Mouse (Mus musculus) neural tube, embryonic 11.5 days (tissue): ENCODE measurements around the gene Prdx2. TPM values are rescaled to one million over a fixed set of nuclear protein-coding genes. Genes with fewer than 3 reads are reported as not detected.
A peak's percentile ranks its signal among the peaks of the same experiment; 100 is the strongest.

Source experiments
- ATAC-seq: fragments of 200-750 bp; cut with Nextera tagmentation; 2 replicates; pipeline ENCODE4 v1.8.0; 2017; ENCODE audit warnings: moderate number of reproducible peaks, mild to moderate bottlenecking, moderate TSS enrichment, moderate library complexity; ENCODE audit not compliant: insufficient read depth, low FRiP score, low TSS enrichment
- DNase-seq: peaks from one replicate; pipeline ENCODE4 v3.0.0-alpha.2; 2015; ENCODE audit warnings: low spot score
- H3K27ac ChIP-seq: fragments of 300-500 bp; sonication (generic); 2 replicates; pipeline ENCODE4 v1.5.1; 2014; ENCODE audit warnings: low read depth, mild to moderate bottlenecking, low read length
- H3K27me3 ChIP-seq: fragments of 300-500 bp; sonication (generic); 2 replicates; pipeline ENCODE4 v1.6.1; 2014; ENCODE audit warnings: mild to moderate bottlenecking, low read length, mixed read lengths; ENCODE audit not compliant: control insufficient read depth, insufficient read depth
- H3K36me3 ChIP-seq: fragments of 300-500 bp; sonication (generic); 2 replicates; pipeline ENCODE4 v1.6.1; 2014; ENCODE audit warnings: mild to moderate bottlenecking, low read length, moderate library complexity, mixed read lengths; ENCODE audit not compliant: control insufficient read depth, insufficient read depth
- H3K4me1 ChIP-seq: fragments of 300-500 bp; sonication (generic); 2 replicates; pipeline ENCODE4 v1.6.1; 2014; ENCODE audit warnings: low read length, mixed read lengths; ENCODE audit not compliant: control insufficient read depth, insufficient read depth
- H3K4me2 ChIP-seq: fragments of 300-500 bp; sonication (generic); 2 replicates; pipeline ENCODE4 v1.6.1; 2014; ENCODE audit warnings: low read depth, mild to moderate bottlenecking, moderate library complexity
- H3K4me3 ChIP-seq: fragments of 300-500 bp; sonication (generic); 2 replicates; pipeline ENCODE4 v1.5.1; 2014; ENCODE audit warnings: low read depth, low read length
- H3K9ac ChIP-seq: fragments of 300-500 bp; sonication (generic); 2 replicates; pipeline ENCODE4 v1.6.1; 2014; ENCODE audit warnings: mild to moderate bottlenecking, low read length
- H3K9me3 ChIP-seq: fragments of 300-500 bp; sonication (generic); 2 replicates; pipeline ENCODE4 v1.6.1; 2016; ENCODE audit warnings: low read length; ENCODE audit not compliant: control insufficient read depth
- WGBS: fragments of 180-500 bp; shearing (Covaris S2); extraction: QIAGEN DNeasy Blood & Tissue Kit; methylation state at CpG from one replicate; pipeline ENCODE4 v1.1.7; 2014; 5-methylcytosine and 5-hydroxymethylcytosine counted together
- microRNA-seq: library from miRNA; unstranded; fragments of <30 nt; microRNA quantifications from one replicate; pipeline ENCODE4, GENCODE M21; 2016
- polyA plus RNA-seq: library from polyadenylated mRNA; unstranded; fragments of >200 nt; fragmentation: Nextera tagmentation; extraction: Ambion mirVana; gene quantifications from 2 replicates; pipeline ENCODE4 v1.2.1, GENCODE M21; 2014

The Prdx2 gene
- polyA plus RNA-seq, 1 experiment from 2014 or later, result 1,358 TPM

DNA sequence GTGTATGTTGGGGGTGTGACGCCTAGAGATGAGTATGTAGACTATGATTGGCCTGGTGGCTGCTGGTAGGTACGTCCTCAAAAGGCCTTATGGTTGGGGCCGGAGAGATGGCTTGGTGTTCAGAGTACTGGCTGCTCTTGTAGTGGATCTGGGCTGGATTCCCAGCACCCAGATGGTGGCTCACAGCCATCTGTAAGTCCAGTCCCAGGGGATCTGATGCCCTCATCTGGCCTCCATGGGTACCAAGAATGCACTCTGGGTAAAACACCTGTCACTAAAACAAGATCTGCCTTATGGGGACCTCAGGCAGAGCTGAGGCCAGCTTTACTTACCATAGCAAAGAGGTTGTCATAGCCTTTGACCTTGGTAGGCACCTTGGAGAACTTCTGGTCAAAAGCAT is 54.5 kb downstream of the Prdx2 start:
- Histone ChIP-seq H3K4me3 (peak overlapping the region; percentile 90), H3K9ac (no peak overlapping the region), H3K4me2 (no peak overlapping the region; the same call in 1 of the 2 replicates), H3K27ac (no peak overlapping the region), H3K27me3 (no peaks in the 10 kb centered on the region), H3K9me3 (no peaks in the 10 kb centered on the region), H3K36me3 (peaks cover 11% of the 10 kb centered on the region), H3K4me1 (peaks cover 23% of the 10 kb centered on the region)
- 92% methylated on average over 3 of the region's 3 CpGs for WGBS
- no peak for DNase-seq
- ATAC-seq, result no peak

Small RNAs within 50 kb of the gene (microRNA-seq; reads per million reads assigned to microRNA genes)
- not detected for gene Gm24197

Other genes starting within 250 kb of the Prdx2 start
- 0.84 and 1.8 TPM in 2 replicates for gene G430095P16Rik, start 246.6 kb upstream of the Prdx2 start, polyA plus RNA-seq
- gene Nfix, start 169.2 kb upstream of the Prdx2 start, polyA plus RNA-seq, result 3.1 and 3.7 TPM in 2 replicates
- gene Dand5, start 146.8 kb upstream of the Prdx2 start, polyA plus RNA-seq, result 4.7 and 7.3 TPM in 2 replicates
- gene Gadd45gip1, start 138.1 kb upstream of the Prdx2 start, polyA plus RNA-seq, result 38.6 and 38.7 TPM in 2 replicates
- gene Rad23a, start 128.9 kb upstream of the Prdx2 start, polyA plus RNA-seq, result 101 TPM in 2 replicates
- 870 and 925 TPM in 2 replicates for gene Calr, start 122.7 kb upstream of the Prdx2 start, polyA plus RNA-seq
- gene Farsa, start 112.6 kb upstream of the Prdx2 start, polyA plus RNA-seq, result 95.7 and 104 TPM in 2 replicates
- 50.5 and 56.9 TPM in 2 replicates for gene Syce2, start 97.5 kb upstream of the Prdx2 start, polyA plus RNA-seq
- gene Gcdh, start 75.7 kb upstream of the Prdx2 start, polyA plus RNA-seq, result 31.5 and 33.7 TPM in 2 replicates
- gene Klf1, start 67.7 kb upstream of the Prdx2 start, polyA plus RNA-seq, result 11.8 and 12.9 TPM in 2 replicates
- gene Dnase2a, start 61.0 kb upstream of the Prdx2 start, polyA plus RNA-seq, result 4.0 and 4.9 TPM in 2 replicates
- 13.8 and 14.6 TPM in 2 replicates for gene Mast1, start 32.2 kb upstream of the Prdx2 start, polyA plus RNA-seq
- 0.25 TPM in 1 of 2 replicates, not detected in the other for gene Rtbdn, start 22.6 kb upstream of the Prdx2 start, polyA plus RNA-seq
- not detected in 2 replicates for gene Gm49661, start 154 bp upstream of the Prdx2 start, polyA plus RNA-seq
- gene Rnaseh2a, start 180 bp downstream of the Prdx2 start, polyA plus RNA-seq, result 92.9 and 116 TPM in 2 replicates
- 6.2 and 6.9 TPM in 2 replicates for gene Junb, start 9.1 kb downstream of the Prdx2 start, polyA plus RNA-seq
- gene Hook2, start 21.0 kb downstream of the Prdx2 start, polyA plus RNA-seq, result 10.5 and 12.9 TPM in 2 replicates
- not detected in 2 replicates for gene Best2, start 44.9 kb downstream of the Prdx2 start, polyA plus RNA-seq
- gene Asna1, start 55.7 kb downstream of the Prdx2 start, polyA plus RNA-seq, result 129 and 130 TPM in 2 replicates
- 158 and 170 TPM in 2 replicates for gene Trir, start 57.2 kb downstream of the Prdx2 start, polyA plus RNA-seq
- gene Tnpo2, start 67.3 kb downstream of the Prdx2 start, polyA plus RNA-seq, result 16.3 and 19.7 TPM in 2 replicates
- 25.0 and 25.8 TPM in 2 replicates for gene Fbxw9, start 90.5 kb downstream of the Prdx2 start, polyA plus RNA-seq
- gene Gm5741, start 98.4 kb downstream of the Prdx2 start, polyA plus RNA-seq, result not detected in 2 replicates
- gene Dhps, start 102.2 kb downstream of the Prdx2 start, polyA plus RNA-seq, result 70.3 and 73.8 TPM in 2 replicates
- 117 and 119 TPM in 2 replicates for gene Wdr83os, start 111.2 kb downstream of the Prdx2 start, polyA plus RNA-seq
- 52.6 and 60.6 TPM in 2 replicates for gene Wdr83, start 111.7 kb downstream of the Prdx2 start, polyA plus RNA-seq
- 14.4 and 17.4 TPM in 2 replicates for gene Man2b1, start 113.7 kb downstream of the Prdx2 start, polyA plus RNA-seq
- gene Zfp791, start 153.5 kb downstream of the Prdx2 start, polyA plus RNA-seq, result 1.2 and 1.7 TPM in 2 replicates
- not detected in 2 replicates for gene Cks1brt, start 182.3 kb downstream of the Prdx2 start, polyA plus RNA-seq